Mouse (Mus musculus): ENCODE results near the gene Olfr223. TPM values are rescaled to one million over a fixed set of nuclear protein-coding genes. Genes with fewer than 3 reads are reported as not detected.
"Not testable (repeated sequence)": the region's sequence is repeated elsewhere in the genome, so short reads cannot be mapped to it uniquely, and the experiment has no call there.

The Olfr223 gene
- not detected in 2 replicates for polyA plus RNA-seq (2012; rRNA removed)

DNA sequence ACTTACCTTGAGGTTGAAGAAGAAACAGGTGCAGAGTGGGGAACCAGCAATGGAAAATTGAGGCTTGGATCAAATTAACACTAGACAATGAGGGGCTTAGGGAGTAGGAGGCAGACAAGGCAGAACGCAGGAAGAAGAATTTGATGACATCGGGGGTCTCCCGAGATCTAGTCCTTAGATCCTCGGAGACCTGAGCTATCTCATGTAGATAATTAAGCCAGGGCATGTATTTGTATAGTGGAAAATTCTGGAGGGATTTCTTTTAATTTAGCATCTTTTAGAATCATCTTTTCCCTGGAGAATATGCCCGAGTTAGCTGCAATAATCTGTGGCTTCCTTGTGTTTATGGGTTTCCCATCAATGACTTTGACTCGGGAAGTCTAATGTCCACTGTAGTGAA is at the start of gene Olfr223:
Olfr223 (minus strand) TSS at position 101 of the 400 bp plus-strand sequence.
- DNase-seq (ENCODE audit: low spot score) = no peak

DNA sequence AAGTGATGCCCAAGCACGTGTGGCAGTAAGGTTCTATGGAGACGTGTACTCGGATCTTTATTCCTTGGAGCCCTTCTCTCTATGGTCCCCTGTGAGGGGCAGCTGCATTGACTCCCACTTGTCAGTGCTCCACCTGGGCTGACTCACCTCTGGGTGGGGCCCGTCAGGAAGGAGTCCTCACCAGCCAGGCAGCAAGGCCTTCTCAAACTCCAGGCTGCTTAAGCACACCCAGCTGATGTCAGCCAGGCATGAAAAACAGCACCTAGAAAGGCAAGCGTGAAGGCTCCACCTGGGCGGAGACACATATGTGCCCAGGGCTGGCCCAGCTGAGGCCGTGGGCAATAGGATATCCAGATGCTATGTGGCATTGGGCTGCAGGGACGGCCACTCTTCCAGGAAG is 49.3 kb upstream of the Olfr223 start:
- no peak for DNase-seq (ENCODE audit: low spot score)

DNA sequence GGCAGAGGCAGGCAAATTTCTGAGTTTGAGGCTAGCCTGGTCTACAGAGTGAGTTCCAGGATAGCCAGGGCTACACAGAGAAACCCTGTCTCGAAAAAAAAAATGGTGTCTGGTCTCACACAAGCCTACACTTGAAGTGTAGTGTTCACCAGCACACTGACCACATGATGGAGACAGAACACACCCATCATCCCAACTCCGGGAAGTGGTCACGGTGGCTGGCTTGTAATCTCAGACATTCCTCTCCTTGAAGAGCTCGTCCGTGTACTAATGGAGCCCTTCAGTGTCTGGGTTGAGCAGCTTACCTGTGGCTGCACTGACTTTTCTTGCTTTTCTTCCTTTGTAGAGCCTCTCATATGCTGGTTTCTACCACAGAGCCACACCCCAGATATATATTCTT is 48.1 kb upstream of the Olfr223 start:
- DNase-seq (ENCODE audit: low spot score) = no peak

DNA sequence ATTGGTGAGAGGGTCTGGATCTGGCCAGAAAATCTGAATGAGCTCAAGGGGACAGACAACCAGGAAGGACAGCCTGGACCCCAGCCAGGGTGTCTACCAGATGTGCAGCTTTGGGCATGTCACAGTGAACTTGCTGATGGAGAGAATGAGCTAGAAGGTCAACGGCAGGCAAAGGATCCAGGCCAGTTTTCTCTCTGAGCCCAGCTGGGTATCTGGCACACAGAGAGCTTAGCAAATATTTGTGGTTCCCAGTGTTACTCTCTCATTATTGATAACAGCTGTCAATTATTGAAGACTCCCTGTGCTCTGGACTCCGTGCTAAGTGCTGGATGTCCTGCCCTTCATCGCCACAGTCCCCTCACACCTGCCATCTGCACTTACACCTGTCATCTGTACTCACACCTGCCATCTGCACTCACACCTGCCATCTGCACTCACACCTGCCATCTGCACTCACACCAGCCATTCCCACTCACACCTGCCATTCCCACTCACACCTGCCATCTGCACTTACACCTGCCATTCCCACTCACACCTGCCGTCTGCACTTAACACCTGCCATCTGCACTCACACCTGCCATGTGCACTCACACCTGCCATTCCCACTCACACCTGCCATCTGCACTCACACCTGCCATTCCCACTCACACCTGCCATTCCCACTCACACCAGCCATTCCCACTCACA is 47.0 kb upstream of the Olfr223 start:
- no peak for DNase-seq (ENCODE audit: low spot score)

DNA sequence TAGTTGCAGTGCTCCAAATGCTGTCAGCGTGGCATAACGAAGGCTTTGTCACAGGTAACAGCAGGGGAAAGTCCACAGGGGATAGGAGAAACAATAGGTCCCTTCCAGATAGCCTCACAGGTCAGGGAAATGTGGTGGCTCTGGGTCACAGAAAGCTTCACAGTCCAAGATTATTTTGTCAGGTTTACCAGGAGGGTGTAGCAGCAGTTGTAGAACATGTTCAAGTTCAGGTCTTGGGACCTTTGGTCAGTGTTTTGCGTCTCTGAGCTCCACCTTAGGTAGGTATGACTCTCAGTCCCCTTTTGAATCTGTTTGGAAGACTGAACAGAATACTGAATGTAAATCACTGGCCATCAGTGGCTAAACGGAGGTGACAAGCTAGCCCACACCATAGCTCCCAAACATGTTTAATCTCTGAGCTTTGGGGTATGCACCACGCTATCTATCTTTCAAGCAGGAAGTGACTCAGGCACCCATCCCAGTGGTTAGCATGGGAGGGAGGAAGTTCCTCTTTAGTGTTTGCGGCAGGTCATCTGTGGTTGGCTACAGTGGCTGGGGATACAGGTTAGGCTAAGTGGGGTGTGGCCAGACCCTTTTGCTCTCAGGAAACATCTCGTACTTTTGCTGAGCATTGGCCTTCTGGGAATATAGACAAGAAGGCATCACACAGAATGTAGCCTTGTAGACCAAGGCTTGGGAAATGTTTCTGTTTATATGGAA is 43.8 kb upstream of the Olfr223 start:
- no peak for DNase-seq (ENCODE audit: low spot score)

DNA sequence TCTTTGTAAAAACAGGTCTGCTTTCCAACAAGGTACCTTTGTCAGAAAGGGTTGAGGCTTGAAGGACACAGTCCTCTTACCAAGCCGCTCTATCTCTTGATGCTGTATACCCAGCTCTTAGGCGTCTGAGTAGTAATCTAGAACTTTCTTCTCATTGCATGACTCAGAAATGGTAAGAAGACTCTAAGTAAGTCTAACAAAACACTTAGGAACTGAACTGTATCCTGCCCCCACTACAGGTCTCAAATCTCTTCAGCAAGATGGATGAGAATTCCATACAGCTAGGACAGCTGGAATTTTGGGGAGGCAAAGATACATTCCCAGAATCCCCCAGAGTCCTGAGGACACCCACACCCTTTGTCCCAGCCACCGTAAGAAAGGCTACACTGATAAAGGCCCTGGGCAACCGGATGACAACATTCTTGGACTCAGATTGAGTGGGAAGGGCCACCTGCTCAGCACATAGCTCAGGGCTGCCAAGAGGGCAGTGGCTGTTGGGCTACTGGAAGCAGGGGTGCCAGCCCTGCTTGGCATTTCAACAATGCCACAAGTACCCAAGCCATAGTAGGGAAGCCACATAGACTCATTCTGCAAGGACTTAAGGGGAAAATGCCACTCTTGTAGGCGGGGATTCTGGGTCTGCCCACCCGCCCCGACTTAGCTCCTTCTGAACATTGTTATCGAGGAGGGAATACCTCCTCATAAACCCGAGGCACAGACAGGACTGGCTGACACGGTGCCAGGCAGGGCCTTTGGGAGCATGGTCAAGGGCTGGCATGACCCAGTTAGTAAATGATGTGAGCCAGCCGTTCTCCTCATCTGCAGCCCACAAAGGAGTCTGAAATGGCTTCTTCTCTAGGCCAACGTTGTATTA is 43.0 kb upstream of the Olfr223 start:
- no peak for DNase-seq (ENCODE audit: low spot score)

DNA sequence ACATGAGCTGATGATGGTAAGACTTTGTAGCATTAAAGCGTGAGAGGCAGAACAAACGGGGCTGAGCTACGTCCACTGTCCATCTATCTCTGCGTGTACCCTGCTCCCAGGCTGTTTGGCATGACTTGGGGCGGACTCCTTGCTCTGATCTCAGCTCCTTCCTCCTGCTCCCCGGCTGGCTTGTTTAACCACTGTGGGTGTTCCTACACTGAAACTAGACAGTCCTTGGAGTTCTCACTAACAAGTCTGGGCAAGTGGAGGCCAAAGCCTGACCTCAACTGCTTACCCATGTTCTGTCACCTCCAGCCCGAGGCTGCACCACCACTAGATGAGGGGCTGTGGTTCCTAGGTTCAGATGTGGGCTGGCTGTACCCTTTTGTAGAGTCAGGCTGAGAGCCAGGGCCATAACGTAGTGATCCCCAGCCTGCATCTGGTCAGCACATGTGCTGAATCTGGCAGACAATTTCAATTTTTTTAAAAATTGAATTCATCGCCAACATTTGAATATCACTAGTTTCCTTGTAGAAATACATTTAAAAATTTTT is 42.2 kb upstream of the Olfr223 start:
- peak; percentile 35 for DNase-seq (ENCODE audit: low spot score)

DNA sequence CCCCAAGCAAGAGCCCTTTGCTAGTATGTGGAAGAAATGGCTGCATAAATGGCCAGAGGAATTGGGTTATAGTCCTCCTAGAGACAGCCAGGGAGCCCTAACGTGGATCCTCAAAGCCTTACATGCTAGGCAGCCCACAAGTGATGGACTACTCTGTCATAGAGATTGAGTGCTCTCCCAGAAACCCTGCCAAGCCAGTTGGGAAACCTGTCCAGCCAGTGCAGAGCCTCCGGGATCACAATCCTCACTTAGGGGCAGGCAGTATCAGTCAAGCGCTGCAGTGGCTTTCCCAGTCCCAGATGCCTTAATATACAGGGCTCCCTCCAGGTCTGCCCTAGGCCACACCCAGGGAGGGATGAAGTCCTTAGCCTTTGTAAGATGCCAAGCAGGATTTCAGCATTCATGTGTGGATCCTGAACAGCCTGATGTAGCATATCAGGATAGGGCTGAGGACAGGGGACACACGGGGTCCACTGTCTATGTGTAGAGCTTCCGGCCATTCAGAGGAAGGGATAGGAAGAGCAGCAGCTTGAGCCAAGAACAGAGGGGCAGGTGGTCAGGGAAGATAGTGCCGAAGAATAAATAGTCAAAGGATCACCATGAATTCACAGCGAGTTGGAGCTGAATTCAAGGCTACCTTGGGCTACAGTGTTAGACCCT is 41.0 kb upstream of the Olfr223 start:
- no peak for DNase-seq (ENCODE audit: low spot score)

DNA sequence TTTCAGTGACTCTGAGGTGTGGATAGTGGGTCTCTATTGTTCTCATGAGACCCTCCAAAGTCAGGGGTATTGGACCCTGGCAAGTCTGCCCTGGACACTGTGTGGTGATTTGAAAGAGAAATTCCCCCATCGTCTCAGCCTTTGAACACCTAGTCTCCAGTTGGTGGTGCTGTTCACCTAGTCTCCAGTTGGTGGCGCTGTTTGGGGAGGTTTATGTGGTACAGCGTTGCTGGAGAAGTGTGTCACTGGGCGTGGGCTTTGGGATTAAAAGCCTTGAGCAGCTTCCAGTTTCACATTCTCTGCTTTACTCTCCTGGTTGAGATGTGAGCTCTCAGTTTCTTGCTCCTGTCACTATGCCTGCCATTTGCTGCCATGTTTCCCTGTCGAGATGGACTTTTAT is 39.9 kb upstream of the Olfr223 start:
- no peak for DNase-seq (ENCODE audit: low spot score)

DNA sequence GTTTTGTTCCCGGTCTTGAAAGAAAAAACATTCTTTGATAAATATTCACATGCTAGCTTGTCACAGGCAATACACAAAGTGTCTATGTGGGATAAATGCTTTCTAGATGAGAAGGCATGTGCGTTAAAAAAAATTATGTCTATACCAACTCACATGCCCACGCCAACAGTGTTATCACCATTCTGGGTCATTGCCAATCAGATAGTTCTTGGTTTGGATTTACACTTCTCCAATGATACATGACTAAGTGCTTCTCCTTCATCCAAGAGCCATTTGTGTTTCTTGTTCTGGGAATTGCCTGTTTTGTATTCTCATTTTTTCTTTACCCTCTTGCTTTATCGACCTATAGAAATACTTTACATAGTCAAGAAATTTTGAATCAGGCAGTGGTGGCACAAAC is 38.9 kb upstream of the Olfr223 start:
- no peak for DNase-seq (ENCODE audit: low spot score)

DNA sequence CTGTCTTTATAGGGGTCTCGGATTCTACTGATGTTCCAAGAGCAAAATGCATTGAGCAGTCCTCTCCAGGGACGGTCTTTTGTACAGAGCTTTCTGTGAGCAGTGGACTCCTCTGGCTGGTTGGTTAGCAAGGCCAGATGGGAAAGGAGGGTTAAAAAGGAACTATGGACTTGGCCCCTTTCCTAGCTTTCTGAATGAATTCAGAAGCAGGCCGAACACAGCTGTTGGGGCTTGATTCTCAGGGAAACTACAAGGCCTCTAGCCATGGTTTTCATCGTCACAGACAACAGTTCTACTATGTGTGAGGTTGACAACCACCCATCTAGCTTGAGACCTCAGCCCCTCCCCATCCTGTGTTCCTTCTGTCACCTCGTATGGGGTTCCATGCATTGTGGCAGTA is 36.8 kb upstream of the Olfr223 start:
- no peak for DNase-seq (ENCODE audit: low spot score)

DNA sequence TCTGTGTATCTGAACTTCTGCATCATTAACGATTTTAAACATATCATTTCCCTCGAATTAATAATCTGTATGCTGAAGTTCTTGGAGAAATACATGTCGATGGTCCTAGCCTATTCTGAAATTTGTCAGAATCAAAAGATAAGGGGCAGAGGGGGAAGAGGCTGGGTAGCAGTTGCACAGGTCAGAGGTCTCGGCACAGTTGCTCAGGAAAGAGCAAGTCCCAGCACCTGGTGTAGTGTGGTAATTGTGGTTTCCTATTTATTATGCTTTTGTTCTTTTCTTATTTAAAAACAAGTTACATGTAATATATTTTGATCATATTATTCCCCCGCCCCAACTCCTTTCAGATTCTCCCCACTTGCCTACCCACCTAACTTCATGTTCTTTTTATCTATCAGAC is 35.1 kb upstream of the Olfr223 start:
- DNase-seq (ENCODE audit: low spot score) = no peak

DNA sequence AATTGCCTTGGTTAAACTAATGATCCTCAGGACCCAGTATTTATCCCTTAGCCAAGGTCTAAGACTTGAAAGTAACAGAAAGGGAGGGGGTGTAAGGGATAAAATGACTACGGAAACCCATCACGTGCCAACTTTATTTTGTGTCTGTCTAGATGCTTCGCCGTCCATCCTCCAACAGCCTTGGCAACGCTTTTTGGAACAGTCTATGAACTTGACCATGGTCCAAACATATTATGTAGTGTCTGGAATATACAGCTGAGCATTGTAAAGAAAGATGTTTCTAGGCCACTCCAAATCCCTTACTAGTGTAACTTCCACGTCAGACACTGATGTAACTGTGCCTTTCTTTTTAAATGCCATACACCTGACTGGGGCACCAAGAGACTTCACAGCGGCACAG is 33.1 kb upstream of the Olfr223 start:
- no peak for DNase-seq (ENCODE audit: low spot score)

DNA sequence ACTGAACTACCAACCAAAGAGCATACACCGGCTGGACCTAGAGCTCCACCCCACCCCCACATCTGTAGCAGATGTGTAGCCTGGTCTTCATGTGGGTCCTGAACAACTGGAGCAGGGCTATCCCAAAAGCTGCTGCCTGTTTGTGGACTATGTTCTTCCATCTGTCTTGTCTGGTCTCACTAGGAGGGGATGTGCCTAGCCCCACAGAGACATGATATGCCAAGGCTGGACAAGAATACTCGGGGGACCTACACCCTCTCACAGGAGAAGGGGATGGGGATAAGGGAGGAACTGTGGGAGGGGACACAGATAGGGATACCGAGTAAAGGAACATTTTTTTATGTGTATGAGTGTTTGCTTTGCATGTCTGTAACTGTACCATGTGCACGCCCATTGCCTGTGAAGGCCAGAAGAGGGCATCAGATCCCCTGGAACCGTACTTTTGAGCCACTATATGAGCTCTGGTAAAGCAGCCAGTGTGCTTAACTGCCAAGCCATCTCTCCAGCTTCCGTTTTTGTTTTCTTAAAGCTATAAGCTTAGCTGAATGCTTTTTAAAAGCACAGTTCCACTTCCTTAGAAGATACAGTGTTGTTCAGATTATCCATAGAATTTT is 31.0 kb upstream of the Olfr223 start:
- no peak for DNase-seq (ENCODE audit: low spot score)

DNA sequence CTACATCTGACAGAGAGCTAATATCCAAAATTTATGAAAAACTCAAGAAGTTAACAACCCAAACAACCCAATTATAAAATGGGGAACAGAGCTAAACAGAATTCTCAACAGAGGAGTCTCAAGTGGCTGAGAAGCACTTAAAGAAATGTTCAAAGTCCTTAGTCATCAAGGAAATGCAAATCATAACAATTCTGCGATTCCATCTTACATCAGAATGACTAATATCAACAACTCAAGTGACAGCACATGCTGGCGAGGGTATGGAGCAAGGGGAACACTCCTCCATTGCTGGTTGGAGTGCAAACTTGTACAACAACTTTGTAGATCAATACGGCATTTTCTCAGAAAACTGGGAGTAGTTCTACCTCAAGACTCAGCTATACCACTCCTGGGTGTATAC is 29.1 kb upstream of the Olfr223 start:
- DNase-seq (ENCODE audit: low spot score) = no peak

DNA sequence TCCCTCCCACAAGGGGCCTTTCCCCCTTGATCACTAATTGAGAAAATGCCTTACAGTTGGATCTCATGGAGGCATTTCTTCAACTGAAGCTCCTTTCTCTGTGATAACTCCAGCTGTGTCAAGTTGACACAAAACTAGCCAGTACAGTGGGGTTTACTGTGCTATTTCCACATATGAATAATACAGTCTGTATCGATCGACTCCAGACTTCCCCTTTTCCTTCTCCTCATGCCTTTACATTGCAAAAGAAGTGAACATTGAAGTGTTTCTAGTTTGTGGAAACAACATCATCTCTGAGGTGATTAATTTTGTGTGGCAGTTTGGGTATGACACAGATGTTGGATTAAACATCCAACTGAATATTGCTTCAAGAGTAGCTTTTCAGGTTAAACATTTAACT is 23.9 kb upstream of the Olfr223 start:
- not testable (repeated sequence) for DNase-seq (ENCODE audit: low spot score)

DNA sequence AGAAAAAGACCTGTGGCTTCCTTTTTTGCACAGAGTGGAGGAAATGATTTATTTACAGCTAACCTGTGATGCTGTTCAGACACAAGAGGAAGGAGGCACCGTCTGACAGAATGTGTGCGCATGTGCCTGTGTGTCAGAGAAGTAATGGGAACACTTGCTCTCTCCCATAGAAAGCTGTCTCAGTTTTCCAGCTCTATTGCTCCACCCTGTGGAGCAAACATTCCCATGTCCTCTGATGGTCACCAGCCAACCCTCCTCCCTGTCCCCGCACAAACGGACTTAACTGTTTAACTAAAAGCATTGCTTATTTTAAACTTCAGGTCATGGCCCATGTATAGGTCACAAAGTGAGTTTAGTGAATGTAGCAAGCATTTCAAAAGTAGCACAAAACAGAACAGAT is 21.0 kb upstream of the Olfr223 start:
- no peak for DNase-seq (ENCODE audit: low spot score)

DNA sequence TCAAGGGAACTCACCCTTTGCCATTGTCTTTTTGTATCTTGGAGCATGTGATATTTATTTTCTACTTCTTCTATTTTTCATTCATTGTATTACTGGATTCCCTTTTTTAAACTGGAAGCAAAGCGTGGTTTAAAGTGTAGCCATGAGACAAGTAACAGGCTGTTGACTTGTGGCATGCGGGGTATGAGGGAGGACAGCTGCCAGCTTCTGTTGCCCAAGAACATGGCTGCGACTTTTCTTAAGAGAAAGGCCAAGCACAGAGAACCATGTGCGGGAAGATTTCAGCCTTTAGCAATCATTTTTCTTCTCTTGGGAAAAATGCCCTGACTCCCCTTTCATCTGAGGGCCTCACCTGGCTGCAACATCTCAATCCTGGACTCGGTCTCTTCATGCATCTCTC is 18.6 kb upstream of the Olfr223 start:
- DNase-seq (ENCODE audit: low spot score) = no peak

DNA sequence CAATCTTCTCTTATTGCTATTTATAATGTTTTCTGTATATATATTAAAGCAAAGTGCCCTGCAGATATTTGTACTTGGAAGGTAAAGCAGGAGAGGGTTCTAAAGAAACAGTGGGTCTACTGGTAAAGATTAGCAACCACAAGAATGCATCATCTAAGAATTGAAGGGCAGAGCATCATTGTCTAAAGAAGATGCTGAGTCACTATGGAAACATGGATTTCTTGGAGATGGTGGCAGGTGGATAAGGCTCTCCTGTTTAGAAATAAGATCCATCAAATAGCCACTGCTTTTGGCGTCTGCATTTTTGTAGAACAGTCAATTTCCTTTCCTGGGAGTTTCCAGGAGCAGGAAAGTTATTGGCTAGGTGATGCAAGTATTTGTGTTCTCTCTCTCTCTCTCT is 9.2 kb upstream of the Olfr223 start:
- DNase-seq (ENCODE audit: low spot score) = no peak

DNA sequence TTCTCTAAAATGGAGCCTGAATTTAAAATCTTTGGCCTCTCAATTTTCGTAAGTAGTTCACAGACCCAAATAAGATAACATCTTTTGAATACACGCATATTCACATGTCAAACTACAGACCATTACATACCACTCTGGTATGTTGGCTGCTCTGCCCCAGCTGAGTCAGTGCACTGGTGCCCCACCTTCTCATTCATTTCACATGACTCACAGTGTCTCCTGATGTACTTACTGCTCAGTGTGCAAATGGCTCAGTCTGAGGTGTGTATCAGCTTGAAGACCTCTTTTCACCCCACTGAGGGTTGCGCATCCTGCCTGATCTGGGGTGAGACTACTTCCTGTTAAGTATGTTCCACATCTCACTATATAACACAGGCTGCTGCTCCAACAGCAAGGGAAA is 7.8 kb upstream of the Olfr223 start:
- no peak for DNase-seq (ENCODE audit: low spot score)

DNA sequence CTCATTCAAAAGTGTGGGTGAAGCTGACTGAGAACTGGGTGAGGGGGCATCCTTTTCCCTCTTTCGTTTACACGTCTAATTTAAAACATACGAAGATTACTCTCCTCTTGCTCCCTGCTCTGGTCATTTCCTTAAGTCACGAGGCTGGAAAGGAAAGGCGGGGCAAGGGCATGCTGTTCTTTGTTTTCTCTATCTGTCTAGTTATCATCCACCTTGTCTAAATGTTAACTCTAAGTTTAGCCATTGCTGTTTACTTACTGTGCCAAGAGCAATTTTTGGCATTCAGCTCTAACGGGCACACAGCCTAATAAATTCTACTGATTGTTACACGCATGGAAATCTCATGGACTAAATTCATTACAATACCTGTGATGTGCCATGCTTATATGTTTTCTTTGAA is 6.1 kb upstream of the Olfr223 start:
- no peak for DNase-seq (ENCODE audit: low spot score)
